24 mouse cellular contexts compared by ENCODE assay signal in the genomic region with DNA sequence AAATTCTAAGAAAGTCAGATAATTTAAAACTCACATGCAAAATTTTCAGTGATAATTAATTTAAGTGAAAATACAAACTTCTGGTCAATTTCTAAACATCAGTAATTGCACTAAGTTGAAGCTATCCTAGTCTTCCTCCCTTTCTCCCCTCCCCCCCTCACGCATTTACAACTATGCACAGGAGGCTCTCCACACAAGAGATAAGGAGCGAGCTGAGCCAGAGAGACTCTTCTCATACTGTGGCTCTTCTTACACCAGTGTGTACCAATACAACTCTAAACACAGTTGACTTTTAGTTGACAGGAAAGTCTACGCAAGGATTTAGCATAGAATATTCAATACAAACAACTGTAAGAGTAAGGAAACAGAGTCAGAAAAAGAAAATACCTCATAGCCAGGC. TPM values are rescaled to one million over a fixed set of nuclear protein-coding genes. Genes with fewer than 3 reads are reported as not detected.
DNase-seq lines count a peak whose midpoint lies in the region; ATAC-seq and TF ChIP-seq lines count a peak whose summit lies in the region.
"Had no signal": no experiment of that assay in that cellular context is flagged by ENCODE, and none has a peak within 500 bp of the region (broad histone marks: within the 10 kb centered on the region; RNA-seq: fewer than 3 reads in every experiment).

No protein-coding gene starts in this region.

- ATAC-seq in liver, embryonic 11.5 days (replicated peaks; ENCODE audit: low FRiP score): peak; percentile 71
- peak; percentile 28; the same call in 1 of the 2 replicates for ATAC-seq in G1E (ENCODE audit: extremely low read depth, insufficient number of reproducible peaks, low FRiP score, poor library complexity, severe bottlenecking)
- peak; percentile 50; the same call in 1 of the 2 replicates for ATAC-seq in liver, embryonic 13.5 days (ENCODE audit: low read depth)
- ATAC-seq: forebrain, embryonic 13.5 days; forebrain, embryonic 15.5 days; forebrain, postnatal 0 days had no signal

- H3K36me3 ChIP-seq in liver, embryonic 11.5 days (ENCODE audit: control insufficient read depth, insufficient read depth, low read length): no peaks in the 10 kb centered on the region
- H3K36me3 ChIP-seq in G1E (replicated peaks) (no peaks in the 10 kb centered on the region), MEL (ENCODE audit: control insufficient read depth in 1 of 2, insufficient read depth in 2 of 2, low read length in 2 of 2) (peaks cover 0 to 9% of the 10 kb centered on the region in 2 experiments; a peak in 2 of 4 replicates)
- no peaks in the 10 kb centered on the region for H3K36me3 ChIP-seq in liver, embryonic 13.5 days
- H3K36me3 ChIP-seq in midbrain, embryonic 10.5 days: no peaks in the 10 kb centered on the region
- no peaks in the 10 kb centered on the region for H3K36me3 ChIP-seq in forebrain, embryonic 10.5 days (replicated peaks)
- H3K36me3 ChIP-seq: embryonic facial prominence, embryonic 13.5 days; embryonic facial prominence, embryonic 15.5 days; forebrain, embryonic 15.5 days had no signal

- no peak for DNase-seq in liver, embryonic 11.5 days (ENCODE audit: low spot score)
- DNase-seq in liver (no peak), G1E (ENCODE audit: low spot score) (no peak), MEL (ENCODE audit: low read depth, low spot score) (peak; percentile 26)
- DNase-seq in liver, embryonic 13.5 days: no peak
- no peak for DNase-seq in midbrain, embryonic 10.5 days (ENCODE audit: low spot score)
- no peak for DNase-seq in forebrain, embryonic 10.5 days (ENCODE audit: extremely low spot score, low spot score)
- DNase-seq in cerebellum, postnatal 14 days: no peak
- DNase-seq: adrenal gland, adult 2 months; adrenal gland, postnatal 10 days; adrenal gland, postnatal 25 days; cerebellum, adult 11 months; cerebellum, adult 18-20 months; cerebellum, adult 8-10 months; cerebellum, adult 9-11 months; cerebellum, postnatal 25 days; embryo, embryonic 11 days; forebrain, postnatal 0 days had no signal

- TF ChIP-seq POLR2A in MEL (IDR thresholded peaks at IDR 0.05; ENCODE audit: control insufficient read depth in 1 of 2, insufficient read depth in 1 of 2, low read depth in 1 of 2, low read length in 2 of 2, poor library complexity in 1 of 2): no peak

- H3K4me1 ChIP-seq in liver, embryonic 11.5 days (replicated peaks; ENCODE audit: control insufficient read depth, insufficient read depth, low read length): no peaks in the 10 kb centered on the region
- H3K4me1 ChIP-seq in G1E (ENCODE audit: insufficient read depth, low read depth, low read length): peaks cover 7% of the 10 kb centered on the region
- H3K4me1 ChIP-seq in MEL (ENCODE audit: control insufficient read depth in 1 of 2, insufficient read depth in 2 of 2, low read length in 2 of 2): peaks cover 0 to 2% of the 10 kb centered on the region in 2 experiments; a peak in 1 of 4 replicates
- 0 out of 2 replicates have a peak, but pooled peaks cover 6% of the 10 kb centered on the region for H3K4me1 ChIP-seq in liver, embryonic 13.5 days (replicated peaks)
- no peaks in the 10 kb centered on the region for H3K4me1 ChIP-seq in midbrain, embryonic 10.5 days
- H3K4me1 ChIP-seq in forebrain, embryonic 10.5 days: 0 out of 2 replicates have a peak, but pooled peaks cover 3% of the 10 kb centered on the region
- H3K4me1 ChIP-seq: embryonic facial prominence, embryonic 13.5 days had no signal

- no peaks in the 10 kb centered on the region for H3K79me2 ChIP-seq in MEL (ENCODE audit: control insufficient read depth, insufficient read depth, low read length, poor library complexity)

- no peaks in the 10 kb centered on the region for H3K27me3 ChIP-seq in liver, embryonic 11.5 days (replicated peaks; ENCODE audit: control insufficient read depth, insufficient read depth, low read length)
- H3K27me3 ChIP-seq in G1E (ENCODE audit: insufficient read depth, low read length): peaks cover 4% of the 10 kb centered on the region; the same call in 1 of the 2 replicates
- H3K27me3 ChIP-seq in MEL (ENCODE audit: control insufficient read depth in 1 of 2, insufficient read depth in 2 of 2, low read length in 2 of 2): peaks cover 2 to 4% of the 10 kb centered on the region in 2 experiments; a peak in 3 of 4 replicates
- H3K27me3 ChIP-seq in liver, embryonic 13.5 days: no peaks in the 10 kb centered on the region
- H3K27me3 ChIP-seq in midbrain, embryonic 10.5 days (ENCODE audit: low read depth, poor library complexity, severe bottlenecking): no peaks in the 10 kb centered on the region
- H3K27me3 ChIP-seq in forebrain, embryonic 10.5 days (ENCODE audit: poor library complexity, severe bottlenecking): no peaks in the 10 kb centered on the region
- H3K27me3 ChIP-seq: embryonic facial prominence, embryonic 13.5 days; embryonic facial prominence, embryonic 15.5 days; forebrain, embryonic 13.5 days; forebrain, embryonic 15.5 days had no signal

- no peaks in the 10 kb centered on the region for H3K9me3 ChIP-seq in liver, embryonic 11.5 days (ENCODE audit: control insufficient read depth, low read length)
- H3K9me3 ChIP-seq in G1E (replicated peaks): no peaks in the 10 kb centered on the region
- no peaks in the 10 kb centered on the region for H3K9me3 ChIP-seq in MEL (replicated peaks; ENCODE audit: insufficient read depth, low read length)
- H3K9me3 ChIP-seq in liver, embryonic 13.5 days (replicated peaks): no peaks in the 10 kb centered on the region
- no peaks in the 10 kb centered on the region for H3K9me3 ChIP-seq in midbrain, embryonic 10.5 days (replicated peaks)
- H3K9me3 ChIP-seq in forebrain, embryonic 10.5 days: no peaks in the 10 kb centered on the region
- H3K9me3 ChIP-seq: embryonic facial prominence, embryonic 13.5 days; embryonic facial prominence, embryonic 15.5 days; forebrain, embryonic 13.5 days; forebrain, embryonic 15.5 days had no signal

- TF ChIP-seq EP300 in MEL (IDR thresholded peaks at IDR 0.05; ENCODE audit: low read depth in 1 of 2, low read length in 2 of 2): no peak

- TF ChIP-seq CTCF in G1E (IDR thresholded peaks at IDR 0.05; ENCODE audit: low read depth, low read length): no peak
- TF ChIP-seq CTCF in MEL (IDR thresholded peaks at IDR 0.05 in 2 of 3, conservative IDR thresholded peaks at IDR 0.05 in 1 of 3; ENCODE audit: control insufficient read depth in 1 of 3, insufficient read depth in 1 of 3, low read depth in 2 of 3, low read length in 3 of 3, poor library complexity in 1 of 3, severe bottlenecking in 1 of 3): no peak

- no peak for TF ChIP-seq RAD21 in MEL (IDR thresholded peaks at IDR 0.05; ENCODE audit: low read depth, low read length)

- no peak overlapping the region for H3K4me3 ChIP-seq in liver, embryonic 11.5 days (ENCODE audit: low read depth, low read length)
- H3K4me3 ChIP-seq in G1E (ENCODE audit: low read depth, low read length): no peak overlapping the region
- H3K4me3 ChIP-seq in MEL (ENCODE audit: control insufficient read depth in 1 of 2, insufficient read depth in 1 of 2, low read depth in 2 of 2, low read length in 2 of 2): no peak overlapping the region
- no peak overlapping the region for H3K4me3 ChIP-seq in liver, embryonic 13.5 days (replicated peaks)
- H3K4me3 ChIP-seq in midbrain, embryonic 10.5 days: no peak overlapping the region
- H3K4me3 ChIP-seq in forebrain, embryonic 10.5 days: no peak overlapping the region
- H3K4me3 ChIP-seq: embryonic facial prominence, embryonic 13.5 days; embryonic facial prominence, embryonic 15.5 days; erythroblast, embryonic 14.5 days; forebrain, embryonic 13.5 days; forebrain, embryonic 15.5 days had no signal

- WGBS in liver, embryonic 11.5 days: 31% methylated on average over 3 of the region's 3 CpGs
- WGBS in liver, embryonic 13.5 days (ENCODE audit: insufficient replicate concordance): 27% methylated on average over 3 of the region's 3 CpGs
- 60% methylated on average over 3 of the region's 3 CpGs for WGBS in midbrain, embryonic 10.5 days
- WGBS in forebrain, embryonic 10.5 days: 71% methylated on average over 3 of the region's 3 CpGs

- H3K4me2 ChIP-seq in liver, embryonic 11.5 days: no peak overlapping the region
- no peak overlapping the region for H3K4me2 ChIP-seq in liver, embryonic 13.5 days
- H3K4me2 ChIP-seq: embryonic facial prominence, embryonic 13.5 days; embryonic facial prominence, embryonic 15.5 days; forebrain, embryonic 13.5 days; forebrain, embryonic 15.5 days had no signal

- H3K9ac ChIP-seq in liver, embryonic 11.5 days (ENCODE audit: low read depth, low read length): no peak overlapping the region
- H3K9ac ChIP-seq in MEL (ENCODE audit: control insufficient read depth, low read depth, low read length, poor library complexity, severe bottlenecking): no peak overlapping the region
- H3K9ac ChIP-seq in liver, embryonic 13.5 days: no peak overlapping the region
- H3K9ac ChIP-seq: embryonic facial prominence, embryonic 13.5 days; embryonic facial prominence, embryonic 15.5 days; forebrain, embryonic 13.5 days; forebrain, embryonic 15.5 days; forebrain, postnatal 0 days had no signal

- no peak overlapping the region for H3K27ac ChIP-seq in liver, embryonic 11.5 days (ENCODE audit: low read depth, low read length)
- H3K27ac ChIP-seq in MEL (ENCODE audit: control insufficient read depth, low read depth, low read length): no peak overlapping the region
- no peak overlapping the region for H3K27ac ChIP-seq in liver, embryonic 13.5 days
- no peak overlapping the region for H3K27ac ChIP-seq in midbrain, embryonic 10.5 days (replicated peaks)
- no peak overlapping the region for H3K27ac ChIP-seq in forebrain, embryonic 10.5 days
- H3K27ac ChIP-seq: embryonic facial prominence, embryonic 13.5 days; embryonic facial prominence, embryonic 15.5 days; forebrain, embryonic 13.5 days; forebrain, embryonic 15.5 days had no signal

RNA-seq across cellular contexts. Expression of a gene that starts 57.1 kb away (rescaled TPM):
- polyA plus RNA-seq in liver, embryonic 11.5 days (2014; fragmentation: Nextera tagmentation; extraction: Ambion mirVana): 0.77 and 0.97 TPM in 2 replicates
- total RNA-seq in G1E (2014; fragmentation: Nextera tagmentation) (not detected in 2 replicates), G1E (2017) (0.81 and 1.4 TPM in 2 replicates), MEL (2012; rRNA removed) (3.5 and 4.8 TPM in 2 replicates)
- polyA plus RNA-seq in G1E (2012) (0.02 and 0.07 TPM in 2 replicates), MEL (2012; ENCODE audit: insufficient read depth in 1 of 2, insufficient read length in 2 of 2, low read depth in 1 of 2, low replicate concordance in 2 of 2, missing spikeins in 1 of 2) (1 to 10 TPM in 1 of 2 experiments, not detected in 1; 7.4 TPM)
- 3.6 and 4.9 TPM in 2 replicates for polyA plus RNA-seq in liver, embryonic 13.5 days (2015; fragmentation: Nextera tagmentation; extraction: Ambion mirVana)
- polyA plus RNA-seq in midbrain, embryonic 10.5 days (2016; fragmentation: Nextera tagmentation; extraction: Ambion mirVana): 2.0 and 2.6 TPM in 2 replicates
- polyA plus RNA-seq in forebrain, embryonic 10.5 days (2016; fragmentation: Nextera tagmentation; extraction: Ambion mirVana): 0.86 and 1.3 TPM in 2 replicates
- polyA plus RNA-seq: C2C12 had no signal

RNA-seq across cellular contexts. Expression of a gene that starts 57.2 kb away (rescaled TPM):
- 0.10 TPM in 2 replicates for polyA plus RNA-seq in liver, embryonic 11.5 days (2014; fragmentation: Nextera tagmentation; extraction: Ambion mirVana)
- total RNA-seq in G1E (2014; fragmentation: Nextera tagmentation) (not detected in 2 replicates), G1E (2017) (0.06 and 0.11 TPM in 2 replicates), MEL (2012; rRNA removed) (not detected in 2 replicates)
- polyA plus RNA-seq in G1E (2012) (not detected in 2 replicates), MEL (2012; ENCODE audit: insufficient read depth in 1 of 2, insufficient read length in 2 of 2, low read depth in 1 of 2, low replicate concordance in 2 of 2, missing spikeins in 1 of 2) (not detected)
- not detected in 2 replicates for polyA plus RNA-seq in liver, embryonic 13.5 days (2015; fragmentation: Nextera tagmentation; extraction: Ambion mirVana)
- 18.8 and 23.5 TPM in 2 replicates for polyA plus RNA-seq in midbrain, embryonic 10.5 days (2016; fragmentation: Nextera tagmentation; extraction: Ambion mirVana)
- polyA plus RNA-seq in forebrain, embryonic 10.5 days (2016; fragmentation: Nextera tagmentation; extraction: Ambion mirVana): 10.1 and 13.2 TPM in 2 replicates
- total RNA-seq: adrenal gland, adult 2 months; adrenal gland, postnatal 25 days had no signal
- polyA plus RNA-seq: C2C12; erythroblast, embryonic 14.5 days had no signal

Comparison
In these comparisons a context has a peak if more than half of its experiments do, and no peak if none do; other contexts are left out.
1. RNA of a gene that starts 57.2 kb away (polyA plus RNA-seq): 18.8 to 23.5 TPM in midbrain, embryonic 10.5 days and 10.1 to 13.2 TPM in forebrain, embryonic 10.5 days; 0.10 TPM in liver, embryonic 11.5 days, not detected in liver, embryonic 13.5 days, not detected in G1E and not detected in MEL; every median in the first group is over 10 times any median in the second.
2. Peak in every context shown above with its lines, with median percentiles within 50 percentile points of each other: ATAC-seq.